Mouse (Mus musculus): ENCODE data around the gene Arhgef18.

Gene Arhgef18

DNA sequence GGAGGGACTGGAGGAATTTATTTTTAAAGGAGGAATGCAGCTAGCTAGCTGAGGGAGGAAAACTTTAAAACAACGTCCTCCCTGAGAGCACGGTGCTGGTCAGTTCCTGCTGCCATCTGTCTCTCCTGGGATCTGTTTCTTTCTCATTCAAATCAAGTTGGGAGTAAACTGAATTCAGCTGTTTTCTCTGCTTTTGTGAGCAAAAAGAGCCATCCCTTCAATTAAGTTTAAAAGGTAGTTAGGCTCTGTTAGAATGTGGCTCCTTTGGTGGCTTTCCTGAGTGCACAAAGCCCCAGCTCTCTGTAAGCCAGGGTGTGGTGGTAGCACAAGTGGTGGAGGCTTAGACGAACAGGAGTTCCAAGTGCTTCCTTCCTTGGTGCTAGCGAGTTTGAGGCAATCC lies 2.4 kb downstream of the Arhgef18 start:
- no peak for DNase-seq (ENCODE audit: low spot score in 2 of 2)

DNA sequence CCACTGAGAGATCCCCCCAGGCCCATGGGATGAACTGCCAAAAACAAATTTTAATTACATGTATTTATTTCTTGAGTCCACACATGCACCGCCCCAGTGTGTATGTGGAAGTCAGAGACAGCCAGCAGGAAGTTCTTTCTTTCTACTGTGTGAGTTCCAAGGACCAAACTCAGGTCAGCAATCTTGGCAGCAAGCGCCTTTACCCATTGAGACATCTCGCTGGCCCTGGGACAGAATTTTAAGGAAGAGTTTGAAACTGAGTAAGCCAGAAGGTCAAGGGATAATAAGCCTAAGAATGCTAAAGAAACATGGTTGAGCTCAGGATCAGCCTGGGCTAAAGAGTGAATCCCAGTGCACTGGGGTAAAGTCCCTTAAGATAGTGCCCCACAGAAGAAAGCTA lies 4.8 kb downstream of the Arhgef18 start:
- no peak for DNase-seq (ENCODE audit: low spot score in 2 of 2)

DNA sequence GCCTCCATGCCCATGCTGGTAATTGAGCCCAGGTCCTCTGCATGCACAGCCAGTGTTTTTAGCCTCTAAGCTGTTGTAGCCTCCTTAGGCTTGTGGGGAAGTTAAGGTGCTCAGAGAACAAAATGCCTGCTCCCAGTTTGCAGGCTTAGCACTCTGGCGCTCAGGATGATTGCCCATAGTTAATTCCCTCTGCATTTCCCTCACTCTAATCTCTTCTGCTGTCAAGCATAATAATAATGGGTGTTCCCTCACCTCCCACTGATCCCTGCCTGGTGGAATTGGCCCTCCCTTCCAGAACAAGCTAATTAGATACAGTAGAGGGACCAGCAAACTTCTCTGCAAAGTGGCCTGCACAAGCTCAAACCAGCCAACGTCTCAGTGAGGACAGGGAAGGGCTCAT lies 7.7 kb downstream of the Arhgef18 start:
- no peak for DNase-seq (ENCODE audit: low spot score in 2 of 2)

DNA sequence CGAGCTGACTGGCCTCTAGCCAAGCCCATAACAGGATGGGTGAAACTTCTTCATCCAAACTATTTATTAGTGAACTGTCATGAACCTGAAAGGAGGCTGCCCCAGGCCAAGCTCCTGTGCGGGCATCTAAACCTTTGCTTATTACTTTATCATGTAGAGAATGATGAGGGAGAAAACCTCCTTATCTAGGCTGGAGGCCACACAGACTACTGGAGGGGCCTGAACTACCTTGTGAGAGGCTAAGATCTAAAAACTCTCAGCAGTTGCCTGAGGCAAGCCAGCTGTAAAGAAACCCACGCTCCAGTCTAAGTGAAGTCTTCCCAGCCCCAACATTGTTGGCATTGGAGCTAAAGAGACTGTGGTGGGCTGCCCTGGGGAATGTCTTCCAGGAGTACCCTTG lies 14.6 kb downstream of the Arhgef18 start:
- DNase-seq (ENCODE audit: low spot score in 2 of 2): no peak

DNA sequence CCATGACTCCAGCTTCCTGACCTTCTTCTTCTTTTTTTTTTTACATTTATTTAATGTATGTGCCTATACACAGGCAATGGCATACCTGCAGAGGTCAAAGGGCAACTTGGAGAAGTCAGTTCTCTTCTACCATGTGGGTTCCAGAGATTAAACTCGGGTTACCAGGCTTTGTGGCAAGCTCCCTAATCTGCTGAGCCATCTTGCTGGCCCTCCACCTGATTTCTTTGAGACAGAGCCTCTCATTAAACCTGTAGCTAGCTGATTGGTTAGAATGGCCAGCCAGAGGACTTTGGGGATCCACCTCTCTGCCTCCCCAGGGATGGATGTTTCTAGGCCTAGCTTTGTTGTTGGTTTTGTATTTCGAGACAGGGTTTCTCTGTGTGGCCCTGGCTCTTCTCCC lies 18.3 kb downstream of the Arhgef18 start:
- no peak for DNase-seq (ENCODE audit: low spot score in 2 of 2)

DNA sequence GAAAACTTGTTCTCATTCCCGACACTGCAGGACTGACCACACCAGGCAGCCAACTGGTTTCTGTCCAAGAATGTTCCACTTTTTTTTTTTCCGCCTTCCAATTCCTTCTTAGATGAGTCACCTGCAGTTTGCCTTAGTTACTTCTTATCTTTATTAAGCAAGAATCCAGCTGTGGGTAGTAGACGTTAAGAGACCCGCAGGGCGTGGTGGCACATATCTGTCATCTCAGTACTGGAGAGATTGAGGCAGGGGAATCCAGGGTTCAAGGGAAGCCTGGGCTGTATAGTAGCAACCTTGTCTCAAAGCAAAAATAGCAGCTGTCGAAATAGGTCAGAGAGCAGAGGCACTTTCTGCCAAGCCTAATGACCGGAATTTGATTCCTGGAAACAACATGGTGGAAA lies 19.1 kb downstream of the Arhgef18 start:
- DNase-seq (ENCODE audit: low spot score in 2 of 2): no peak

DNA sequence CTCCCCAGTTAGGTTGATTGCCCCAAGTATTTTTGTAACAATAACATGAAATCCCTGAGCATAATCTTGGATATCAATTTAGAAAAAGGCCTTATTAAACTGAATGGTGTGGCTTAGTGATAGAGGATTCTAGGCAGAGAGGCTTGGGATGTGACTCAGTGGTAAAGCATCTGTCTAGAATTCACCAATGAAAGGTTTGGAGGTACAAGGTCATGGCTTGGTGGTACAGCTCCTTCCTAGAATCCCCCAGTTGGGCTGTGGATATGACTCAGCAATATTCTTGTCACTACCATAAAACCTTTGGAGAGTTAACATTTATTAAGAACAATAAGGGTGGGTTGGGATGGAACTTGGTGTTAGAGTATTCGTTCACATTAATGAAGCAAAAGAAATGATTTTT lies 20.0 kb downstream of the Arhgef18 start:
- no peak for DNase-seq (ENCODE audit: low spot score in 2 of 2)

DNA sequence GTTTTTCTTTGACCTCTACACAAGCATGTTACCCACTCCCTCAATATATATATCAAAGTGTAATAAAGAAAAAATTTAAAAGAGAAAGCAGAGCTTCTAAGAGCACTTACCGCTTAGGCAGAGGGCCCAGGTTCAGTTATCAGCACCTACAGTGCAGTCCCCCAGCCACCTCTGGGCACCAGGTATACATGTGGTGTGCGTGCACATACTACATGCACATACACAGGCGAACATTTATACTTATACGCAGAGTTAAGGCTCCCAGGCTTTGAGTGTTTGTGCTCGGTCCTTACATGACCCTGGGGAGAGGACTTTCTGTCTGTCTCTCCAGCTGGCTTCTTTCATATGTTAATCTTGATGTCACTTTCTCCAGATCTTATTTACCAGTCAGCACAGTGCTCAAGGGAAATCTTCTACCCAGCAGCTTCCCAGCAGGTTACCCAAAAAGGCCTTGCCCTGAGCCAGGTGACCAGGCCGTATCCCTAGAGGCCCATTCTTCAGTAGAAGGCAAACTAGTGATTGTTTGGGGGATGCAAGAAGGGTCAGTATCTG lies 21.9 kb downstream of the Arhgef18 start:
- DNase-seq (ENCODE audit: low spot score in 2 of 2): no peak

DNA sequence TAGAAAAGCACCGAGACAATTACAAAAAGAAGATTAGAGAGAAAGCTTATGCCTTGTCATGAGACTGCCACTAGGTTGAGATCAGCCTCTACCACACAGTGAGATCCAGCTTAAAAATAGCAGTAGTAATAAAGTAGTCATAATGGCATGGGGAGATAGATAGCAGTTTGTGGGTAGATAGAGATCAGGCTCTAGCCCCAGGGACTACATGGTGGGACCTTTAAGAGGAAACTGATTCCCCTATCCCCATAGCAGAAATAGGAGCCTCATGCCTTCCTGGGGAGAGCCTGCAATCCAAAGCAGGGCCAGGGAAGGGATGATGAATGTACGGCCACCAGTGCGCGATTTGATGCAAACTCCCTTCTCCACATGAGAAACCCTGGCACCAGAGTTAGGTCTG lies 22.5 kb downstream of the Arhgef18 start:
- no peak for DNase-seq (ENCODE audit: low spot score in 2 of 2)

DNA sequence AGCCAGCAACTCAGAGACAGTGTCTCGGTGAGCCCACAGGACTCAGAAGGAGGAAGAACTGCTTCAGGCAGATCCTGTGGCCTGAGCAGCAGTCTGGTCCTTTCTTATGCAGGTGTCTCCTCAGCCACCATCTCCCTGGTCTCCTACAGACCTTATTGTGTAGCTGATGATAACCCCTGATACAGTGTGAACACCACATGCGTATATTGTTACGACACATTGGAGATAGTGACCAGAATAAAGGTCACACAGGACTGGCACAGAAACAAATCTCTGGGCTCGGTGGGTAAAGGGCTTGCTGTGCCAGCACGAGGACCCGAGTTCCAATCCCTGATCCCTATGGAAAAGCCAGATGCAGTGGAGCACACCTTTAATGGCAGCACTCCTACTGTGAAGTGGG lies 22.9 kb downstream of the Arhgef18 start:
- DNase-seq (ENCODE audit: low spot score in 2 of 2): no peak

DNA sequence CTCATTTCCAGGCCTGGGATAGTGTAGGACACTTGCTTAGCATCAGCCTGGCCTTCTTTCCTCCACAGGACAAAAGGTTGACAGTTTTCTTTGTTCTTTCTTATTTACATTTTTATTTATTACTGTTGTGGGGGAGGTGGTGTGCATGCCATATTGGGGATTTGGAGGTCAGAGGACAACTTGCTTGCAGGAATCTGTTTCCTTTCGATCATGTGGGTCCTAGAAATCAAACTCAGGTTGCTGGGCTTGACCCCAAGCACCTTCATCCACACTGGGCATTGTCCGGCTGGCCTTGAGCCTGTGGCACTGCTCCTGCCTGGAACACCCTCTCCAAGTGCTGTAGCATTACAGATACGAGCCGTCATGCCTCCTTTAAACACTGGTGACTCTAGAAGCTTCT lies 24.0 kb downstream of the Arhgef18 start:
- no peak for DNase-seq (ENCODE audit: low spot score in 2 of 2)

DNA sequence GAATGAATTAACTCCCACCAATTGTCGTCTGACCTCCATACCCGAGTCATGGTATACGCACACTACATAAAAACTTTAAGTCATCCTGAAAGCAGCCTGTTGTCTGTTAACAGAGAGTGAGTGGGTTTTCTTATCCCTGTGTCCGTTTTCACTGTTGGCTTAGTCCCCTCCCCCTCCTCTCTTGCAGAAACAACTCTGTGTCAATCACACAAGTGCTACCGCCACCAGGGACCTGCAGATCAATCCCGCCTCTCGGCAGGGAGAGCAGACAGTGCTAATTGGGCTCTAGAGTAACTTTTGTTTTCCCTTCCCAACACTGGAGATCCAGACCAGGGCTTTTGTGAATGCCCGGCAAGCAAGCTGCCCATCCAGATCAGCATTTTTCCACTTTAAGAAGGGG lies 24.6 kb downstream of the Arhgef18 start:
- no peak for DNase-seq (ENCODE audit: low spot score in 2 of 2)

DNA sequence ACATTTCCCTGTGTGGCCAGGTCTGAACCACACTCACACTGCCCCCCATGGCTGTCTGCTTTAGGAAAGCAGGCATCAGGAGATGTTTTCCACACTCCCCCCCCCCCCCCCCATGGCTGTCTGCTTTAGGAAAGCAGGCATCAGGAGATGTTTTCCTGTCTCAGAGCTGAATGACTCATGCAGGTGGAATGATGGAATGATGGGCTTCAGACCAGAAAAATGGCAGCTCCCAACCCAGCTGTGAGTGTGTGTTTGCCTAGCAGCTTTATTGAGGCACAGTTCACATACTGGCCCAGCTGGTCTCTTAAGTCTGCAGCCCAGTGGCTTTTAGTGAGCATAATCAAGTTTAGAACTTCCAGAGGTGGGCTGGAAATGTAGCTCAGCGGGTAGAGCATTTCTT lies 25.3 kb downstream of the Arhgef18 start:
- no peak for DNase-seq (ENCODE audit: low spot score in 2 of 2)

DNA sequence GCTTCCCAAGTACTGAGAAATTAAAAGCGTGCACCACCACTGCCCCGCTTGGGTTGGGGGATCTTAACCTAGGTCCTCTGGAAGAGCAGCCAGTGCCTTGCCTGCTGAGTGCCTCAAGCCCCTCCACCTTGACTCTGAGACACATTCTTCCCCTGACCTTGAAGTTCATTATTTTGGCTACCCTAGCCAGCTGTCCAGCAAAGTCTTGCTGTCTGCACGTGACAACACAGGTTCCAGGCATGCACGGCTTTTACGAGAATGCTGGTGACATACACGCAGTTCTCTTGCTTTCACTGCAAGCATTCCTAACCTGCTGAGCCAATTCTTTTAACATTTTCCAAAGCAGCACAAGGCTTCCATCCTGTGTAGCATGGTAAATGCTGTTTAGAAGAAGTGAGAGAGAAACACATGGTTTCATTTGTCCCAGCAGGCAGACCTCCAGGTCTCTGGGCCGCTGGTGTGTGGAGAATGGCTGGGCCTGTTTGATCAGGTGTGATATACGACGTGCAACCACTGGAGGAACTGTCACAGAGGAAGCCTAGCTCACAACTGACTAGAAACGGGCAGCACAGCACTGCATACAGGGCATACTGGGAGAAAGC lies 27.4 kb downstream of the Arhgef18 start:
- DNase-seq (ENCODE audit: low spot score in 2 of 2): no peak

DNA sequence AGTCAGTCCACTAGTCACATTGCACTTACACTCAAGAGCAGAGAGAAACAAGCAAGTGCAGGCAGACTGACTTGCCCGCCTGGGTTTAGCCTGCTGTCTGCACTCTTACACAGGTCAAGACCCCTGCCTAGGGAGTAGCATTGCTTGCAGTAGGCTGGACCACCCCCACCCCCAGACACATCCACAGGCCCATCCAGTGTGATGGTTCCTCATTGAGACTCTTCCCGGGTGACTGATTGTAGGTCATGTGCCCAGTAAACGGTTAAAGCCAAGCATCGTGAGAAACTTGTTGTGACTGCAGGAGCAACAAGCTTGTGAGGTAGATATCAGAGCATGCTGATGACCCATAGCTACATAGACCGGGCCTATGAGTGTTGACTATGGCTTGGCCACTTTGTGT lies 28.7 kb downstream of the Arhgef18 start:
- no peak for DNase-seq (ENCODE audit: low spot score in 2 of 2)

DNA sequence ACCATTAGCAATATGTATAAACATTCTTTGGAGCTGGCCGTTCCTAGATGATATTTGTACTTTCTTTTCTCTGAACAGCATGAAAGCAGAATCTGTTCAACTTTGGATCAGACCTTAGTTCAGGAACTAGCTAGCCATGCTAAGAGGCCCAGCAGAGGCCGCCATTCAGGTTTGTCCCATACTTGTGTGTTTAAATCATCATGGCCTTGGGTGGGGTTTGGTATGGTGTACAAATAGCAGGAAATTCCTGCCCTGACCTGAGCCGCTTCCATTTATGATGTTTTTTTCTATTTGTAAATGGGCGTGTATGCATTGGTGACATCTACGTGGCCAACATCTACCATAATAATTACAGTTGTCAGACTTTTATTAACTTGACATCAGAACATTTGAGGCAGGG lies 32.4 kb downstream of the Arhgef18 start:
- DNase-seq (ENCODE audit: low spot score in 2 of 2): no peak

DNA sequence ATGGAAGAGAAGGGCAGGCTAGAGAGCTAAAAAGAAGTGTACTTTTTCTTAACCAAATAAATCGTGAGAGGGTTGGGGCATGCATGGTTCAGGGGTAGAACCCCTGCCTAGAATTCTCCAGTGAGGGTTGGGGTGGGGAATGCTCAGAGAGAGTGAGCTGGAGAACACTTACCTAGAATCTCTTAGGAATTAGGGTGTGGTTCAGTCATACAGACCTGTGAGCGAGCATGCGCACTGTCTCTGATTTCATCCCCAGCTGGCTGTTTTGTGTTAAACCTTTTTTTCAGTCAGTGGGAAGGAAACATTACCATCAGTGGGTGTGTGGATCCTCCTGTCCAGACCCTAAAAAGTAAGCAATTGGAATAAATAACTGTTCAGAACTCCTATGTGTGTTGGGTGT lies 33.4 kb downstream of the Arhgef18 start:
- DNase-seq (ENCODE audit: low spot score in 2 of 2): no peak

DNA sequence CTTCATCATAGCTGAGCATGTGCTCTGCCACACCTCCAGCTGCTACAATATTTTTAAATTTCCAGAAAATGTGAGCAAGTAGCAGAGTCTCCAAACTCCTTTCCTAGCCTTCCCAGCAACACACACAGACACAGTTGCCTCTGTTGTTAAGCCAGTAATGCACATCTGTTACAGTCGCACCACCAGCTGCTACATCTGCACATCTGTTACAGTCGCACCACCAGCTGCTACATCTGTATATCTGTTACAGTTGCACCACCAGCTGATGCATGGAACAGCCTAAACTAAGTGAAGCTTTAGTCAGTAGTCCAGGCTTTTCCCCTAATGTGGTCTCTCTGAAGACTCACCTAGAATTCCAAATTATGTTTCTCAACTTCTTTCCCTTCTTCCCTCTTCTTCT lies 35.6 kb downstream of the Arhgef18 start:
- DNase-seq (ENCODE audit: low spot score in 2 of 2): no peak

DNA sequence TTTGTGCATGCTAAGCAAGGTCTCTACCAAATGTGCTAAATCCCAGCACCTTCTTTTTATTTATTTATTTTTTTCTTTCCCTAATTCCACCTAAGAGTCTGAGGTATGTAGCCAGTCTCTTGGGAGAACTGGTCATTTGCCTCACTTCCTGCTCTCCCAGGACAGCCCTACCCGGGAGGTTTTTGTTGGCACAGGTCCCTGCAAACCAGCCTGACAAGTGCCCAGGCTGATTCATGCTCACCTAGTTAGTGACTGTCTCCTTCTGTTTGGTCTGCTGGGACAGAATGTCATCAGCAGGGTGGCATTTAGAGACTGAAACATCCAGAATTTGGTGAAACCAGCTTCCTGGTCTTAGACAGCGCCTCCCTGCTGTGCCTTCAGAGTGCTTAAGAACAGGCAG lies 37.2 kb downstream of the Arhgef18 start:
- DNase-seq (ENCODE audit: low spot score in 2 of 2): no peak

DNA sequence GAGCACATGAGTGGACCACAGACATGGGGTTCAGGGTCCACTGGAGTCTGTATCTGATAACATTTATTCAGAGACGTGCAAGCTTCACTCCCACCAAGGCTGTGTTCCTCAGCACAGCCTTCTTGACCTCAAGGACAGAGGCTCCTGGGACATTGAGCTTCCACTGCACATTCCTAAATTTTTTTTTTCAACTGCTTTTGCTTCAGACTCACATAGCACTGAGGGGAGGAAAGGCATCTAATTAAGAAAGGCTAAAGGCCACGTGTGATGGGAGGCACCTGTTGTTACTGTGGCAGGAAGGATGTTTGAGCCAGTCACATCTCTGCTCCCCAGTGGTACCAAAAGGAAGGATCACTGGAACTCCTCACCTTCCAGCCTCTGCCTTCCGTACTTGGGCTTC lies 38.3 kb downstream of the Arhgef18 start:
- DNase-seq (ENCODE audit: low spot score in 2 of 2): no peak

DNA sequence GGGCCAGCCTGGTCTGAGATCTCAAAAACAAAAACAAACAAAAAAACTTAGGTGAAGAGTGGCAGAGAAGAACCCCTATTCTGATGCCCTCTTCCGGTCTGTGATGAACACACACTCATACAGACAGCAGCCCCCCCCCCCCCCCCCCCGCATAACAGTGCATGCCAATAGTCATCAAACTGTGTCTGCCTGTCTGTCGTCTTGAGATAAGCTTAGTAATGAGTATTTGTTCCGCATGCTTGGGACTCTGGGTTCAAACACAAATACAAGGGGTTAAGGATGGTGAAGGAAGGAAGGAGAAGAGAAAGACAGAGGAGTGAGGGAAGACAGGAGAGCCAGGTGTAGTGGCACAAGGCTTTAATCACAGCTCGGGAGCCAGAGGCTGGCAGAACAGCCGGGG lies 43.7 kb downstream of the Arhgef18 start:
- no peak for DNase-seq (ENCODE audit: low spot score in 2 of 2)

DNA sequence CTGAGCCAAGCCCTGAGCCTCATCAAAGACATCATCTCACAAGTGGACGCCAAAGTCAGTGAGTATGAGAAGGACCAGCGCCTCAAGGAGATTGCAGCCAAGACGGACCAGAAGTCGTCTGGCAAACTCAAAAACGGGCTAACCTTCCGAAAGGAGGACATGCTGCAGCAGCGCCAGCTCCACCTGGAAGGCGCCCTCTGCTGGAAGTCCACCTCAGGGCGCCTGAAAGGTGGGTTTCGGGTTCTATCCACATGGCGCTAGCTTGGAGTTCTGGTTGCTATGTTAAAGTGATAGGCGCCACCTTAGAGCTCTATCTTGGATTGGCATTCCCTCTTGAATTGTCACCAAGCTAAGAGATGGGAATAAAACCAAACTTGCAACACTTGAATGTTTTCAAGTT lies 46.7 kb downstream of the Arhgef18 start:
- no peak for DNase-seq (ENCODE audit: low spot score in 2 of 2)

DNA sequence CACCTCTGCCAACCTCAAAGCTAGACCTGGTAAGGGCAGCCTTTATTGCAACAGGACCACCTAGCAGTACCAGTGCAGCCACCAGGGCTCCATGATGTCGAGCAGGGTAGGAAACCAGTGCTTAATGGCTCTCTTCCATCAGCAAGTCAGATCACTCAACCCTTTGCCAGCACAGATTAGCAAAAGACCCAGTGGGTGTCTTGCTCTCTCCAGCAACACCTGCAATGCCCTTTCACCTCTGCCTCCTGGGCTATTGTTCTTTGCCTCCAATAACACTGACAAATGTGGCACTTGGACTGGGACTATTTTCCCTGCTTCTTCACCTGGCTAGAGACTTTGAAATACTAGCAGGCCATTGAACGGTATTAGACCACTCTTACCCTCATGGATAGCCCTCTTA lies 56.4 kb downstream of the Arhgef18 start:
- no peak for DNase-seq (ENCODE audit: low spot score in 2 of 2)

DNA sequence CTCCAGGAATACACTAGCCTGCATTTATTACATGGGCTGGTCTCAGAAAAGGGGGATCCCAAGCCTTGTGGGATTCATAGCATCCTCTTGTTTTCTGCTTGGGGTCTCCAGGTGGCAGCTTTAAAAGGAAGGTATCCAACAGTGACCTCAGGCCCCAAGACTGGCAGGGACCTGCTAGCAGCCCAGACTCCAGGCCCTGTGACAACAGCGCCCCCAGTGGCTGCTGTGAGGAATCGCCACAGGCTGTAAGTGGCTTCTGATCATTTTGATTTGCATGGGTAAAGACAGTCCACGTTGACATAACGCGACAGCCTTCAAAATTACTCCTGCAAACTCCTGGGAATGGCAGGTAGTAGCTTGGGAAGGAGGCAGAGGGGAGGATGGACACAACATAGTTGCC lies 57.9 kb downstream of the Arhgef18 start:
- no peak for DNase-seq (ENCODE audit: low spot score in 2 of 2)

All from left cerebral cortex, adult 9 months (tissue).